Mouse (Mus musculus): ENCODE data around the gene Rhof.

- no peak for TF ChIP-seq POLR2A (IDR thresholded peaks at IDR 0.05; ENCODE audit: borderline replicate concordance, insufficient read depth, low read length)
- TF ChIP-seq CTCF (IDR thresholded peaks at IDR 0.05; ENCODE audit: borderline replicate concordance, insufficient read depth, low read depth, low read length) = no peak
Measured at GRCm38 (mm10) chr5:123080041-123080440, 52.5 kb downstream of the Rhof start.

All from cerebellum, adult 2 months (tissue).